Mouse (Mus musculus) adrenal gland, postnatal 14 days (tissue): Measurements from ENCODE around the gene Cort. TPM values are rescaled to one million over a fixed set of nuclear protein-coding genes. Genes with fewer than 3 reads are reported as not detected.
A peak's percentile ranks its signal among the peaks of the same experiment; 100 is the strongest.

Source experiments
- DNase-seq: peaks from one replicate; pipeline ENCODE4 v3.0.0; 2021; ENCODE audit warnings: mixed read lengths
- total RNA-seq: library from RNA; stranded (reverse); gene quantifications from 2 replicates; pipeline ENCODE4 v1.2.3, GENCODE M21; 2021

The Cort gene
- total RNA-seq, 1 experiment from 2014 or later = 1.3 TPM

- no peak for DNase-seq
These were observed 28.6 kb downstream of the Cort start for GRCm38 (mm10) chr4:149097956-149098355.

DNA sequence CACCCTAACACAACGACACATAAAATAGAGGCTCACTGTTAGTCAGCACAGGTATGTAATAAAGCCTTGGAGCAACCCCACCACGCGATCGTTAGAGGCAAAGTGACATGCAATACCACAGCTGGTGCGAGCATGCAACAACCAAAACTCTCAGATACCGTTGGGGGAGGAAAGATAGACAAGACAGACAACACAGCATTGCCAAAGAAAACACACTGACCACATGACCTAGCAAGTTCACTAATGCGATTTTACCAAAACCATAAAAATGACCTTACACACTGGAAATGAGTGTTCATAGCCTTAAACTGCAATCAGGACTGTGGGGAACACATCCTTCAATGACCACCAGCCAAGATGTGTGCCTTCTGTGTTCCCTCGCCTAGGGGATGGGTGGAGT lies 35.2 kb downstream of the Cort start:
- no peak for DNase-seq

GRCm38 (mm10) chr4:149085381-149085780 lies 41.2 kb downstream of the Cort start:
- peak; percentile 64 for DNase-seq

- peak; percentile 93 for DNase-seq
These were observed 45.0 kb downstream of the Cort start for GRCm38 (mm10) chr4:149081528-149081927.

DNA sequence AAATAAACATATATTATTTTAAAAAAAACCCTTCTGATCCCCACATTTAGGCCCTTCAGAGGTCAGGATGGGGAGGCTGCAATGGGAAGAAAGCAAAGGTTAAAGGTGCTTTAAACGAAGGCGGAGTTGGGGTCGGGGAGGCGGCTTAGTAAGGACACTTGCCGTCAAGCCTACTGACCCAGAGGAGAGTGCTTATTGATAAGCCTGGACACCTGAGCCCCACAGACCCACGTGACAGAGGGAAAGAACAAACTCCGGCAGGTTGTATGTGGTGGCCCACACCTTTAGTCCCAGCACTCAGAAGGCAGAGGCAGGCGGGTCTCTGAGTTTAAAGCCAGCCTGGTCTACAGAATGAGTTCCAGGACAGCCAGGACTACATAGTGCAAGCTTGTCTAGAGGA lies 46.5 kb downstream of the Cort start:
- no peak for DNase-seq

DNA sequence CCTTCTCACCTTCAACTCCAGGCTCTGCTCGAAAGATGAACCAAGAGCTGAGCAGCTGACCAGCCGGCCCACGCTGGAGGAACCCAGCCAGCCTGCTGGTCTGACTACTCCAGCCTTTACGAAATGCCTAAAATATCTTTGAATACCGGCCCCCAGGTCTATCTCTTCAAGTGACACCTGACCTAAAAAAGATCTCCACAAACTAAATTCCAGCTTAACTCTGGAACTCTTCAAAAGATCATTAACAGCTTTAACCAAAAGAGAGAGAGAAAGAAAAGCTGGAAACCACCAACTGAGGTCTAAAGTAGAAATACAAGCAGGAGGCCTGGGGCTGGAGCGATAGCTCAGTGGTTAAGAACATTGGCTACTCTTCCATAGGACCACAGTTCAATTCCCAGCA lies 46.9 kb downstream of the Cort start:
- no peak for DNase-seq

DNA sequence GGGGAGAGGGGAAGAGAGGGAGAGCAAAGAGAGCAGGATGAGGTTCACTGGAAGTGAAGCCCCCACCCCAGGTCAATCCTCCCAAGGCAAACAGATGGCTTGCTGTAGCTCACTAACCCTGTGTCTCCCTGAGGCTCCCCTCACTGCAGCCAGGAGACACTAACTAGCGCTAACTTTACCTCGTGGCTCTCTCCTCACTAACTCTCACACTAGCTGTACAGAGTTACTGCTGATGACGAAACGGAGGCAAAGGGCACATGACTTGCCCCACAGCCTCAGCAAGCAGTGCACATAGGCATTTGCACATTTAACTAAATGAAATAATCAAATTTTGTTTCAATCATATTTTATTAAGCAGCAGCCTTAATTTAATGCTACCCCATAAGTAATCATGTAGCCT lies 48.3 kb downstream of the Cort start:
- peak; percentile 27 for DNase-seq

GRCm38 (mm10) chr4:149075871-149076575 lies 50.5 kb downstream of the Cort start:
- peak; percentile 86 for DNase-seq

- DNase-seq = no peak
These were observed 51.5 kb downstream of the Cort start for GRCm38 (mm10) chr4:149075073-149075472.

Other genes with a start within 250 kb of the Cort start
- 61.7 and 64.1 TPM in 2 replicates for gene Pex14, start 26.9 kb downstream of the Cort start, total RNA-seq
- gene Dffa, start 22.6 kb downstream of the Cort start, total RNA-seq = 18.4 and 25.5 TPM in 2 replicates
- gene Cenps, start 10.9 kb upstream of the Cort start, total RNA-seq = 10.6 and 13.0 TPM in 2 replicates
- 191 and 194 TPM in 2 replicates for gene Pgd, start 40.0 kb upstream of the Cort start, total RNA-seq
- 132 TPM in 2 replicates for gene Kif1b, start 180.9 kb upstream of the Cort start, total RNA-seq